Mouse (Mus musculus): ENCODE data around the gene Gmpr2. TPM values are rescaled to one million over a fixed set of nuclear protein-coding genes. Genes with fewer than 3 reads are reported as not detected.
A peak's percentile ranks its signal among the peaks of the same experiment; 100 is the strongest.

Gene Gmpr2
- polyA plus RNA-seq, 1 experiment from 2014 or later = 21.2 TPM

DNA sequence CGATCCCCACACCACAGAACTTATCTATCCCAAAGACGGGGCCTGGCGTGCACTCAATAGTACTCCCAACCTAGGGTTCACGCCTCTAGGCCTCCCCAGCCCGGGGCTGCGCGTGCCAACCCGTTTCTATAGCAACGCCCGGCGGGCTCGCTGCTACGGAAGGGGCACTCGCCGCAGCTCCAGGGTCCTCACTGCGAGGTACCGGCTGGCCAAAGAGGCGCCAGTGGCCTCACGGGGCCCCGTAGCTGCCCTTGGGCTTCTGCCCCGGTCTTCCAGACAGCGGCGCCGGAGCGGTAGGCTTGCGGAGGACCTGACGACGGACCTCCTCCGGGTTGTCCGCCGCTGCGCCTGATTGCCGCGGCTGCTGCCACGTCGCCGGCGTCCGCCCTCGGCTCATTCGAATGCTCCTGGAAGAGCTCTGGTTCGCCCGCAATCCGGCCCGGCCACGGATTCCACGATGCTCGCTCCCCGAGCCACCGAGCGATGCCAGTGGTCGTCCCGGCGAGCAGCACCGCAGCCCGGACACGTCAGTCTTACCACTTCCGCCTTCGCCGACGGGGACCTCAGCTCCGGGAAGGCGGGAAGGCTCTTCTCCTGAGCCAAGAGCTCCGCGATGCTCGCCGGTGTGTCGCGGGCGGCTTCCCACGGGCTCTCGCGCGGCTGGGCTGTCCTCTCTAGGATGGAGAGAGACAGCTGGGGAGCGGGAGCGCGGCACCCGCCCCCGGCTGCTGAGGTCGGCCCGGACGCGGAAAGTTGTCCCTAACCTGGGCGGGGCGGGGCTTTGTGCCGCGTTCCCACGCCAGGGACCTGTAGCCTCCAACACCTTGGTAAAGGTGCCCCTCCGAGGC lies 28.5 kb upstream of the Gmpr2 start, which contains the start of gene Tm9sf1:
Gene Tm9sf1, minus strand, starts transcription at position 747 of the 848 bp plus-strand sequence.
- Histone ChIP-seq H3K27ac (replicated peaks) (peak within 1 kb of the TSS; percentile 91), H3K4me1 (replicated peaks) (peaks cover 62% of the 10 kb centered on the region), H3K36me3 (replicated peaks) (peaks cover 51% of the 10 kb centered on the region), H3K9me3 (replicated peaks) (no peaks in the 10 kb centered on the region), H3K9ac (peak within 1 kb of the TSS; percentile 97), H3K4me2 (peak within 1 kb of the TSS; percentile 90), H3K4me3 (replicated peaks) (peak within 1 kb of the TSS; percentile 96), H3K27me3 (no peaks in the 10 kb centered on the region)
- peak; percentile 89 for ATAC-seq (ENCODE audit: insufficient read depth)
- under 1% methylated on average over 89 of the region's 89 CpGs for WGBS (ENCODE audit: insufficient replicate concordance)

DNA sequence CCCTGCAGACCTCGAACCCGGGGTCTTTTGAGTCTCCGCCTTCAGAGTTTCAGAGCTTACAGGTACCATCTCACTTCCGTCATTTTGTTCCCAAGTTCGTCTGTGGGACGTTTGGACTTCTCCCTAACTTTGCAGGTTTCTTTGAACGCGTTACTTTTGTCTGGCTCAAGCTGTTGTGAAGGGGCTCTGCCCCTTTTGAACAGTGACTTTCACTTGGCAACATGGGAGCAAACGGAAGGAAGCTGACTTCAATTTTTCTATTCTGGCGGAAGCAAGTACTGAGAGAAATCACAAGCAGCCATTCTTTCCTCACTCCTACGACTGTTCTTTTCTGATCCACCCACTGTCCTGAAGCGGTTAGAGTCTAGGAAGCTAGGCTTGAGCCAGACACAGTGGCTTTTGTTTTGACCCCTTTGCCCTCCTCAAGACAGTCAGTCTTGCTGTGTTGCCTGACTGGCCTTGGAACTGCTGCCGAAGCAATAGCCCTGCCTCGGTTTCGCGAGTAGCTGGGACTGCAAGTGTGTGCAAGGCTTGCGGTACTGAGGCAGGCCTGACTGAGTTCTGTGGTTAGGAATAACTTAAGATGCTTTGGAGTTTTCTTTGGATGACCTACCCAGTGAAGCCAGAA lies 27.4 kb upstream of the Gmpr2 start:
- H3K4me2 ChIP-seq = peak overlapping the region; percentile 90
- peak overlapping the region; percentile 97 for H3K9ac ChIP-seq
- 17% methylated on average over 17 of the region's 17 CpGs for WGBS (ENCODE audit: insufficient replicate concordance)
- H3K9me3 ChIP-seq (replicated peaks) = no peaks in the 10 kb centered on the region
- H3K36me3 ChIP-seq (replicated peaks) = peaks cover 40% of the 10 kb centered on the region
- no peaks in the 10 kb centered on the region for H3K27me3 ChIP-seq
- peak overlapping the region; percentile 96 for H3K4me3 ChIP-seq (replicated peaks)
- peak overlapping the region; percentile 91 for H3K27ac ChIP-seq (replicated peaks)
- ATAC-seq (ENCODE audit: insufficient read depth) = no peak
- peaks cover 62% of the 10 kb centered on the region for H3K4me1 ChIP-seq (replicated peaks)

DNA sequence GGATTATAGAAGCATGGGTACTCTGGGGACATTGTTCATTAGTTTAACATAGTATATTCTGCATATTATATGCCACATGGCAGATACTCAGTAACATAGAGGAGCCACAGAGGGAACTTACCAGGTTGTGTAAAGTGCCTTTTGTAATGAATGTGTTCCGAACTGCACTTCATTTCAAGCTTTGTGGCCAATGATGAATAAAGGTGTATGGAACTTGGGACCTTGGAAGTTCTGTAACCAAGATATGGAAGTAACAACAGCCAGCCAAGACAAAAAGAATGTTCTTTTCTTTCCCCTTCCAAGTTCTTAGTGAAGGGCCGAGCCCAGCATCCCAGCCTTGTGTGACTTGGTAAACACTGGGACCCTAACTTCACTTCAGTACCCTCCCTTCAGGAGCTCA lies 21.9 kb upstream of the Gmpr2 start, which contains the start of gene Tssk4:
Gene Tssk4, plus strand, starts transcription at position 301 of the 400 bp plus-strand sequence.
- Histone ChIP-seq H3K4me3 (replicated peaks) (no peak within 1 kb of the TSS), H3K36me3 (replicated peaks) (peaks cover 15% of the 10 kb centered on the region), H3K27ac (replicated peaks) (no peak within 1 kb of the TSS), H3K4me2 (no peak within 1 kb of the TSS), H3K9me3 (replicated peaks) (no peaks in the 10 kb centered on the region), H3K4me1 (replicated peaks) (peaks cover 25% of the 10 kb centered on the region), H3K9ac (no peak within 1 kb of the TSS), H3K27me3 (no peaks in the 10 kb centered on the region)
- ATAC-seq (ENCODE audit: insufficient read depth) = no peak
- 67% methylated on average over 2 of the region's 2 CpGs for WGBS (ENCODE audit: insufficient replicate concordance)

DNA sequence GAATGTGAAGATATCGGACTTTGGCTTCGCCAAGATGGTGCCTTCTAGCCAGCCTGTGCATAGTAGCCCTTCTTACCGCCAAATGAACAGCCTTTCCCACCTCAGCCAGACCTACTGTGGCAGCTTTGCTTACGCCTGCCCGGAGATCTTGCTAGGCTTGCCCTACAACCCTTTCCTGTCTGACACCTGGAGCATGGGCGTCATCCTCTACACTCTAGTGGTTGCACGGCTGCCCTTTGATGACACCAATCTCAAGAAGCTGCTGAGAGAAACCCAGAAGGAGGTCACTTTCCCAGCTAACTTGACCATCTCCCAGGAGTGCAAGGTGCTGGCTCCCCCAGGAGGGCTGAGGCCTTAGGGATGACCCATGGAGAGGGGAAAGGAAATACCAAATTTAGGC lies 20.2 kb upstream of the Gmpr2 start:
- H3K4me3 ChIP-seq (replicated peaks) = no peak overlapping the region
- no peak overlapping the region for H3K4me2 ChIP-seq
- H3K27ac ChIP-seq (replicated peaks) = no peak overlapping the region
- 73% methylated on average over 7 of the region's 7 CpGs for WGBS (ENCODE audit: insufficient replicate concordance)
- H3K36me3 ChIP-seq (replicated peaks) = peaks cover 7% of the 10 kb centered on the region
- ATAC-seq (ENCODE audit: insufficient read depth) = no peak
- no peaks in the 10 kb centered on the region for H3K9me3 ChIP-seq (replicated peaks)
- H3K4me1 ChIP-seq (replicated peaks) = peaks cover 10% of the 10 kb centered on the region; the same call in 1 of the 2 replicates
- no peak overlapping the region for H3K9ac ChIP-seq
- H3K27me3 ChIP-seq = no peaks in the 10 kb centered on the region

DNA sequence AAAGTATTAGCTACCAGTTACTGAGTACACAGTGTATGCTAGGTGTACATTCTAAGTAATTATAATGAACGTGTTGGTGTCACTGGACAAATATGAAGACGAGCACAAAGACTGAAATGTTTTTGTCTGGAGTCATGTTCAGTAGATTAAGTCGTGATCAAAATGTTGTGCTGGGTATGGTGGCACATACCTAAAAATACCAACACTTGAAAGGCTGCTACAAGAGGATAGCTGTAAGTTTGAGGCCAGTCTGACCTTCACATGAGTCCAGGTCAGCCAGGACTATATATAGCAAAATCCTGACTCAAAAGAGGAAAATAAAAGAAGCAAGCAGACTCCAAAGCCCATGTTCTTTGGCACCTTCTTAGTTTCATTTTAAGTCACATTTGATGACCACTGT lies 14.8 kb upstream of the Gmpr2 start:
- Histone ChIP-seq H3K36me3 (replicated peaks) (peaks cover 24% of the 10 kb centered on the region), H3K9me3 (replicated peaks) (no peaks in the 10 kb centered on the region), H3K4me1 (replicated peaks) (peaks cover 26% of the 10 kb centered on the region), H3K27me3 (no peaks in the 10 kb centered on the region), H3K4me2 (no peak overlapping the region), H3K27ac (replicated peaks) (no peak overlapping the region), H3K9ac (no peak overlapping the region), H3K4me3 (replicated peaks) (no peak overlapping the region)
- WGBS (ENCODE audit: insufficient replicate concordance) = 80% methylated on average over 3 of the region's 3 CpGs
- ATAC-seq (ENCODE audit: insufficient read depth) = no peak

DNA sequence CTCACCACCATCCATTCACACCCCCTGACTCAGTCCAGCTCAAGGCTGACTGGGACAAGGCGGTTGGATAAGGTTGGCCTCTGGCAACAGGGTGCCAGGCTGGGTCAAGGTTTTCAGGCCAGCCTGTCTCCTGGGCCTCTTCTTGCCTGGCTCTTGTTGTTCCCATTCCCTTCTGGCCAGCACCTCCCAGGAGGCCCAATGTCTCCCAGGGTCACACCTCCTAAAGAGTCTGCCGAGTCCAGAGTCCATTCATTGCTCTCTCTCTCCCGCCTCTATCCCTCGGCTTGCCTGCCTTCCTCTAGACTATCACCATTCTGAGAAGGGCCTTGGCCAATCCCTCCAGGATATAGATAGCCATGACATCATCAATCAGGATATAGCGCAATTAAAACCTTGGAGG lies 13.7 kb upstream of the Gmpr2 start:
- Histone ChIP-seq H3K9ac (no peak overlapping the region), H3K27me3 (no peaks in the 10 kb centered on the region), H3K4me1 (replicated peaks) (peaks cover 26% of the 10 kb centered on the region), H3K36me3 (replicated peaks) (peaks cover 32% of the 10 kb centered on the region), H3K9me3 (replicated peaks) (no peaks in the 10 kb centered on the region), H3K4me2 (no peak overlapping the region), H3K4me3 (replicated peaks) (no peak overlapping the region), H3K27ac (replicated peaks) (no peak overlapping the region)
- no peak for ATAC-seq (ENCODE audit: insufficient read depth)
- WGBS (ENCODE audit: insufficient replicate concordance) = 83% methylated on average over 5 of the region's 5 CpGs

DNA sequence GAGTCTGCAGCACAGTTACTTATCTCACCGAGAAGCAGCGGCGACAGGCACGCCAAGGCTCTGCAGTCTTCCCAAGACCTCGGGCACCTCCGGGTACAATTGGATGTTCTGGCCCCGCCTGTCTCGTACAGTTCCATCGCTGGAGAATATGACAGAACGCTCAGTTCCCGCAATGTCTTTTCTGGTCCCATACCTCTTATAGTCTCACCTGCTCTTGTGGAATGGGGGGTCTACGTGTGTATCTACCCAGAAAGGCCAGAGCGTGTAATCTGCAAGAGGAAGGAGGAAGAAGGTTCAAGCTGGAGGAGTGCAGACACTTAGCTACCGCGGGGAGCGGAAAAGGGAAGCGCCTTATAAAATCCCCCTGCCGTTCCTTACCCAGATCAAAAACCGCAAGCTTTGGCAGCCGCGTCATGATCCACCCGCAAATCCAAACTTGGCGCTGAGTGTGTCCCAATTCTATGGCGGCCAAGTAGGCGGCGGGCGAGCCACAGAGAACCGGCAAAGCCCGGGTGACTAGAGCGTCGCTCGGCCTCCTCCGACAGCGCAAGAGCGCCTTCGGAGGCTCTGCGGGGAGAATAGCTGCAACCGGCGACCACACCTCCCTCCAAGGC lies 11.7 kb upstream of the Gmpr2 start, which contains the start of gene Mdp1:
Gene Mdp1, minus strand, starts transcription at position 549 of the 614 bp plus-strand sequence.
- Histone ChIP-seq H3K9me3 (replicated peaks) (no peaks in the 10 kb centered on the region), H3K4me1 (replicated peaks) (peaks cover 26% of the 10 kb centered on the region), H3K36me3 (replicated peaks) (peaks cover 44% of the 10 kb centered on the region), H3K27ac (replicated peaks) (peak within 1 kb of the TSS; percentile 78), H3K4me3 (replicated peaks) (peak within 1 kb of the TSS; percentile 77), H3K9ac (peak within 1 kb of the TSS; percentile 72), H3K27me3 (no peaks in the 10 kb centered on the region), H3K4me2 (peak within 1 kb of the TSS; percentile 74)
- WGBS (ENCODE audit: insufficient replicate concordance) = under 1% methylated on average over 39 of the region's 39 CpGs
- ATAC-seq (ENCODE audit: insufficient read depth) = peak; percentile 94

DNA sequence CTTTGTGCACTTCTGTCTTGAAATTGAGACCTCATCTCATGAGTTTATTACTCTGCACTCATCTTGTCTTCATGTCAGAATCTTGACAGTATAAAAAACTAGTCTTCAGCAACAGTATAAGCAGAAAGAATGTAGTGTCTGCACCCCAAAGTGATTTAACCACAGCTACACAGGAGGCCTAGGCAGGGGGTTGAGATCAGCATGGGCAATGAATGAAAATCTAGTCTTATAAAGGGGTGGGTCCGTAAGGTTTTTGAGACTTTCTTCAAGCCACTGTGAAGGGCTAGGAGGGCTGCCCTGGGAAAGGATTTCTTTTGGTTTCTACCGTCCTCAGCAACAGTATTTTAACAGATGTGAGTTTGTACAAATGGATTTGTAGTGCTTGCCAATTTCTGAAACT lies 11.1 kb upstream of the Gmpr2 start:
- Histone ChIP-seq H3K4me1 (replicated peaks) (peaks cover 26% of the 10 kb centered on the region), H3K27me3 (no peaks in the 10 kb centered on the region), H3K27ac (replicated peaks) (peak overlapping the region; percentile 41; the same call in 1 of the 2 replicates), H3K4me3 (replicated peaks) (peak overlapping the region; percentile 77), H3K9ac (no peak overlapping the region; the same call in 1 of the 2 replicates), H3K4me2 (peak overlapping the region; percentile 74), H3K9me3 (replicated peaks) (no peaks in the 10 kb centered on the region), H3K36me3 (replicated peaks) (peaks cover 46% of the 10 kb centered on the region)
- WGBS (ENCODE audit: insufficient replicate concordance) = 50% methylated on average over 2 of the region's 2 CpGs
- ATAC-seq (ENCODE audit: insufficient read depth) = peak; percentile 9; the same call in 1 of the 2 replicates

DNA sequence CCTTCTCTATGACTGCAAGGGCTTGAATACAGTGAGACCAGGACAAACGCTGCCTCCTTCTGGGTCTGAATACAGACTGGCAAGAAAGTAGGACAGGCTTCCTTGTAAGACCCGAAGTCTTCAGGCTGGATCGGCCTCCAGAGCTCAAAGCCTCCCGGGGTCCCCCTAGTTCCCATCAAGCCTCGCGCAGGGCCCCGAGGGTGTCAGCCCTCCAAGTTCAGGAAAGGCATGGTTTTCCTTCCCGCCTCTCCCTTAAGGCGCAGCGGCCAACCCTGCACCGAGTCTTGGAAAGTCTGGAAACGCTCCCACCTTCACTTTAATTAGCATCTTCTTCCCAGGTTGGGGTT lies 282 bp upstream of the Gmpr2 start:
- peak overlapping the region; percentile 79 for H3K4me3 ChIP-seq (replicated peaks)
- peak overlapping the region; percentile 76 for H3K9ac ChIP-seq
- ATAC-seq (ENCODE audit: insufficient read depth) = peak; percentile 33; the same call in 1 of the 2 replicates
- peaks cover 32% of the 10 kb centered on the region for H3K4me1 ChIP-seq (replicated peaks)
- H3K27ac ChIP-seq (replicated peaks) = peak overlapping the region; percentile 88
- H3K36me3 ChIP-seq (replicated peaks) = peaks cover 28% of the 10 kb centered on the region
- H3K9me3 ChIP-seq (replicated peaks) = no peaks in the 10 kb centered on the region
- no peaks in the 10 kb centered on the region for H3K27me3 ChIP-seq
- 0% methylated on average over 12 of the region's 12 CpGs for WGBS (ENCODE audit: insufficient replicate concordance)
- H3K4me2 ChIP-seq = peak overlapping the region; percentile 75

DNA sequence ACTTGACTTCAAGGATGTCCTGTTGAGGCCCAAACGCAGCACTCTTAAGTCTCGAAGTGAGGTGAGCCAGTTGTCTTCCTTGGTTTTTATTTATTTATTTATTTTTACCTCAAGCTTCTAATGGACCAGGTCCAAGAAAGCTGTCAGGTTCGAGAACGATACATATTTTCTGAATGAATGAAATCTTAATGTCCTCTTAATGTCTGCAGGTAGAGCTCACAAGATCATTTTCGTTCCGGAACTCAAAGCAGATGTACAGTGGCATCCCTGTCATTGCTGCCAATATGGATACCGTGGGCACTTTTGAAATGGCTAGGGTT lies 960 bp downstream of the Gmpr2 start:
- peak overlapping the region; percentile 88 for H3K27ac ChIP-seq (replicated peaks)
- peaks cover 35% of the 10 kb centered on the region for H3K36me3 ChIP-seq (replicated peaks)
- no peaks in the 10 kb centered on the region for H3K9me3 ChIP-seq (replicated peaks)
- H3K4me2 ChIP-seq = peak overlapping the region; percentile 75
- no peaks in the 10 kb centered on the region for H3K27me3 ChIP-seq
- peak overlapping the region; percentile 79 for H3K4me3 ChIP-seq (replicated peaks)
- H3K4me1 ChIP-seq (replicated peaks) = peaks cover 32% of the 10 kb centered on the region
- no peak for ATAC-seq (ENCODE audit: insufficient read depth)
- peak overlapping the region; percentile 76 for H3K9ac ChIP-seq
- 56% methylated on average over 7 of the region's 7 CpGs for WGBS (ENCODE audit: insufficient replicate concordance)

DNA sequence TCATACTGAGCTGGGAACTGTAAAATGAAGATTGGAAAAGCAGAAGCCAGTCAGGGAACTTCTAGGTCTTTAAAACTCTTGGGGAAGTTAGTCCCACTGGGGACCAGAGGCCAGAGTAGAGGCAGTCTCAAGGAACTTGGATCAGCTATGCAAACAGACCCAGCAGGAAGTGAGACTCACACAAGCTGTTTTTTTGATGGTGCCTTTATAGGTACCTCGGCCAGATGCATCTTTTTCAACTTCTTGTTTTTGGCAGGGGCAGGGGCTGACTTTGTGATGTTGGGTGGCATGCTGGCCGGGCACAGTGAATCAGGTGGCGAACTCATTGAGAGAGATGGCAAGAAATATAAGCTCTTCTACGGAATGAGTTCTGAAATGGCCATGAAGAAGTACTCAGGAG lies 5.9 kb downstream of the Gmpr2 start:
- ATAC-seq (ENCODE audit: insufficient read depth) = no peak
- H3K9ac ChIP-seq = no peak overlapping the region
- H3K27me3 ChIP-seq = no peaks in the 10 kb centered on the region
- no peaks in the 10 kb centered on the region for H3K9me3 ChIP-seq (replicated peaks)
- H3K4me1 ChIP-seq (replicated peaks) = peaks cover 35% of the 10 kb centered on the region
- no peak overlapping the region for H3K4me3 ChIP-seq (replicated peaks)
- H3K4me2 ChIP-seq = no peak overlapping the region
- H3K27ac ChIP-seq (replicated peaks) = no peak overlapping the region
- WGBS (ENCODE audit: insufficient replicate concordance) = 67% methylated on average over 4 of the region's 4 CpGs
- peaks cover 57% of the 10 kb centered on the region for H3K36me3 ChIP-seq (replicated peaks)

All from liver, embryonic 15.5 days (tissue).